Mouse (Mus musculus): ENCODE results near the gene Ddost.

DNA sequence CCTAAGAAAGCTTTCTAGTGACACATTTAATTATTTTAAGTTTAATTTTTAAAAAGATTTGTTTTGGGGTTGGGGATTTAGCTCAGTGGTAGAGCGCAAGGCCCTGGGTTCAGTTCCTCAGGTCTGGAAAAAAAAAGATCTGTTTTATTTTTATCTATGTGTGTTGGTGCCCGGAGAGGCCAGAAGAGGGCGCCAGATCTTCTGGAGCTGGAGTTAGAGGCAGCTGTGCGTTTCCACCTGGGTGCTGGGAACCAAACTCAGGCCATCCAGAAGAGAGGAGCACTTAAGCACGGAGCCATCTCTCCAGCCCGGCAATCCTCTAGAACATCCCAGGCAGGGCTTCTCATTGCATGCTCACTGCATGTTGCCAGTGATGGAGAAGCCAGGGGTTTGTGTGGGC is 11.8 kb downstream of the Ddost start:
- TF ChIP-seq POLR2A (IDR thresholded peaks at IDR 0.05; ENCODE audit: borderline replicate concordance, insufficient read depth, low read length) (no peak), CTCF (IDR thresholded peaks at IDR 0.05; ENCODE audit: borderline replicate concordance, insufficient read depth, low read depth, low read length) (peak; percentile 20; the same call in 1 of the 2 replicates)

All from cerebellum, adult 2 months (tissue).